Mouse (Mus musculus): ENCODE measurements around the gene Mthfd1l.

DNA sequence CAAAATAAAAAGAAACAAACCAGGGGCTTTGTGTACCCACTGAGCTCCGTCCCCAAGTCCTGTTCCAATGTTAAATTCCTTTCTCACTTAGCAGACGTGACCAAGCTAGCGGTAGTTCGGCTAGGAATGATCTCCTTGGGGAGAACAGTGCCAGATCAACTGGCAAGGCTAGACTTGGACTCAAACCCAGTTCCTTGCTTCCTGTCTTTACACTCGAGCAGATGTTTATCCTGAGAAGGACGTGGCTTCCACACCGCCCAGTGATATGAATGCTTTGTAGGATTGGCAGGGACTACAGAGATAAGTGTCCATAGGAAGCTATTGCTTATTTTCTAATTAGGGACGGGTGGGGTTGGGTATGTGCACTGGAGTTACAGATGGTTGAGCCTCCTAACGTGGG, 191.8 kb downstream of the Mthfd1l start:
- TF ChIP-seq CTCF (IDR thresholded peaks at IDR 0.05; ENCODE audit: extremely low read depth, insufficient read depth, insufficient read length, insufficient replicate concordance) (no peak), POLR2A (IDR thresholded peaks at IDR 0.05; ENCODE audit: low read depth, low read length) (no peak)
